Mouse (Mus musculus) urinary bladder, postnatal 4 days (tissue): ENCODE data around the gene Brca2.
A peak's percentile ranks its signal among the peaks of the same experiment; 100 is the strongest.

ENCODE experiments used
- DNase-seq, 2 experiments: peaks; one replicate each; pipeline ENCODE4 v3.0.0; 2021 to 2022; ENCODE audit warnings: low spot score in 2 of 2

Gene Brca2

GRCm38 (mm10) chr5:150564426-150564825 lies 42.0 kb downstream of the Brca2 start:
- peak; percentile 11 to 52 for DNase-seq

- DNase-seq, result no peak
Measured at GRCm38 (mm10) chr5:150566226-150566625, 43.8 kb downstream of the Brca2 start.

- no peak for DNase-seq
Measured at GRCm38 (mm10) chr5:150566971-150567370, 44.5 kb downstream of the Brca2 start.

GRCm38 (mm10) chr5:150570496-150571219 lies 48.2 kb downstream of the Brca2 start:
- DNase-seq, result no peak

GRCm38 (mm10) chr5:150574403-150574802 lies 52.0 kb downstream of the Brca2 start:
- no peak for DNase-seq

- no peak for DNase-seq
Measured at GRCm38 (mm10) chr5:150574885-150575284, 52.5 kb downstream of the Brca2 start.

- DNase-seq, result no peak
Measured at GRCm38 (mm10) chr5:150576832-150577231, 54.4 kb downstream of the Brca2 start.

GRCm38 (mm10) chr5:150578613-150579171 lies 56.3 kb downstream of the Brca2 start:
- no peak for DNase-seq

GRCm38 (mm10) chr5:150581180-150581579 lies 58.8 kb downstream of the Brca2 start:
- no peak for DNase-seq

GRCm38 (mm10) chr5:150583181-150583580 lies 60.8 kb downstream of the Brca2 start:
- DNase-seq, result no peak

- no peak for DNase-seq
Measured at GRCm38 (mm10) chr5:150583622-150584336, 61.3 kb downstream of the Brca2 start.

GRCm38 (mm10) chr5:150584337-150584729 lies 61.9 kb downstream of the Brca2 start:
- DNase-seq, result no peak

- no peak for DNase-seq
Measured at GRCm38 (mm10) chr5:150589945-150590344, 67.5 kb downstream of the Brca2 start.

- DNase-seq, result no peak
Measured at GRCm38 (mm10) chr5:150592186-150592903, 69.9 kb downstream of the Brca2 start.

- DNase-seq, result no peak
Measured at GRCm38 (mm10) chr5:150592904-150593755, 70.7 kb downstream of the Brca2 start.

GRCm38 (mm10) chr5:150593756-150594648 lies 71.6 kb downstream of the Brca2 start:
- peak in 1 of 2 experiments; percentile 51 for DNase-seq

- no peak for DNase-seq
Measured at GRCm38 (mm10) chr5:150594649-150595339, 72.4 kb downstream of the Brca2 start.

- DNase-seq, result no peak
Measured at GRCm38 (mm10) chr5:150595366-150596016, 73.1 kb downstream of the Brca2 start.

- DNase-seq, result no peak
Measured at GRCm38 (mm10) chr5:150597088-150597487, 74.7 kb downstream of the Brca2 start, which contains the start of gene N4bp2l1. TSS of gene N4bp2l1 (minus strand) at chr5:150597188.
